ENCODE assay signal across 8 mouse cellular contexts in the genomic region with DNA sequence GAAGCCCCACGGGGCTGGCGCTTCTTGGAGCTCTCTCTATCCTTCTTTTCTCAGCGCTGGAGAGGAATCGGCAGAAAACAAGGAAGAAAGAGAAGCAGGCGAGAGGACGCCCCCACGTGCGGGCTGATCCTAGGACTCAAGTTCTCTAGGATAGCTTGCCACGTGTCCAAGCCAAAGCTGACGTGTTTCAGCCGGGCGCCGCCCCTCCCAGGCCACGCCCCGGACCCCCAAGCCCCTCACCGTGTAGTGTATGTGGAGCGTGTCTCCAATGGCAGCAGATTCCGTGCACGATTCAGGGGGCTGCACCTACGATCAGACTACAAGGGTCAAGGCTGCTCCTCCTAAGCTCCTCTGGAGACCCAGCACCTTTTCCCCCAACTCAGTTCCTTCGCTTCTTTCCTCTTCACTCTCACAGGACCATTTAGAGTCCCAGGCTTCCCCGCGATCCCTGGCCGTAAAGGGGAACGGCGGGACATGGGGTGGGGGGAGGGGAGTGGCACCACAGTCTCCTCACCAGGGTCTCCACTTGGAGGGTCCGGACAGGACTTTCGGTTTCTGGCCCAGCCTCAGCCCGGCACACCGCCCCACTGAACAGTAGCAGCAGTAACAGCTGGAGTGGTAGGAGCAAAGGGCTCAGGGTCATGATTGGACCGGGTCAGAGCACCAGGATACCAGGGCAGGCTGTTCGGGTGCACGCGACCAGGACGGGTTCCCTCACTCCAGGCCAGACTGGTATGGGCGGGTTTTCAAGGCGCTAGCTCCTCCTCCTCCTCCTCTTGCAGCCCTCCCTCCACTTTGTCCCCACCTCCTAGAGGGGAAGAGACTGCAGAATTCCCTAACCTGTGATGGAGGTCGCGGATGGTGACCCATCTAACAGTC. TPM values are rescaled to one million over a fixed set of nuclear protein-coding genes. Genes with fewer than 3 reads are reported as not detected.
DNase-seq lines count a peak whose midpoint lies in the region; ATAC-seq lines count a peak whose summit lies in the region.

Gene Fkbp11 (minus strand): TSS at position 756 of the 879 bp plus-strand sequence.

- WGBS in forebrain, embryonic 10.5 days: under 1% methylated on average over 39 of the region's 39 CpGs

- peak; percentile 38 to 44 for DNase-seq in layer of hippocampus, postnatal 10 days (ENCODE audit: low spot score in 2 of 2)
- no peak for DNase-seq in layer of hippocampus, adult 18-20 months (ENCODE audit: low spot score in 2 of 2)
- DNase-seq in forebrain, embryonic 10.5 days (ENCODE audit: extremely low spot score, low spot score): peak; percentile 76
- peak; percentile 71 to 76 for DNase-seq in heart, postnatal 10 days
- DNase-seq in kidney, postnatal 25 days: peak; percentile 77 to 89
- peak; percentile 25 for DNase-seq in skeletal muscle tissue, adult 2 months (ENCODE audit: low read depth, low spot score)

- H3K36me3 ChIP-seq in forebrain, embryonic 10.5 days (replicated peaks): no peaks in the 10 kb centered on the region

- H3K27me3 ChIP-seq in forebrain, embryonic 10.5 days (ENCODE audit: poor library complexity, severe bottlenecking): peaks cover 70% of the 10 kb centered on the region

- no peaks in the 10 kb centered on the region for H3K9me3 ChIP-seq in forebrain, embryonic 10.5 days

- H3K27ac ChIP-seq in brown adipose tissue, adult 24 weeks (replicated peaks; ENCODE audit: low read depth, low read length): no peak within 1 kb of the TSS
- H3K27ac ChIP-seq in forebrain, embryonic 10.5 days: peak within 1 kb of the TSS; percentile 76

- H3K4me3 ChIP-seq in brown adipose tissue, adult 24 weeks (ENCODE audit: insufficient read depth, low read depth, low read length): peak within 1 kb of the TSS; percentile 61
- peak within 1 kb of the TSS; percentile 62 for H3K4me3 ChIP-seq in forebrain, embryonic 10.5 days

- peak; percentile 71 for ATAC-seq in megakaryocyte, adult 5-6 weeks (ENCODE audit: poor library complexity, severe bottlenecking)

- no peaks in the 10 kb centered on the region for H3K4me1 ChIP-seq in brown adipose tissue, adult 24 weeks (ENCODE audit: control insufficient read depth, insufficient read depth, insufficient read length, low read length)
- H3K4me1 ChIP-seq in forebrain, embryonic 10.5 days: peaks cover 50% of the 10 kb centered on the region

- intact Hi-C loops in heart, postnatal 10 days (cut with DNase I): no loop called here

RNA-seq across cellular contexts. Expression of gene Fkbp11, which starts in this region (rescaled TPM):
- 1 to 10 TPM; 2.2 to 2.6 TPM for total RNA-seq in layer of hippocampus, postnatal 10 days (2021)
- total RNA-seq in layer of hippocampus, adult 18-20 months (2021): 1 to 10 TPM in 1 of 2 experiments, under 1 TPM in 1; 0.97 to 1.4 TPM
- polyA plus RNA-seq in brown adipose tissue, adult 24 weeks (2012; ENCODE audit: insufficient read depth, insufficient read length, missing spikeins): 1.9 TPM in 1 of 2 replicates, not detected in the other
- polyA plus RNA-seq in forebrain, embryonic 10.5 days (2016; fragmentation: Nextera tagmentation; extraction: Ambion mirVana): 16.7 and 17.1 TPM in 2 replicates
- total RNA-seq in heart, postnatal 10 days (2021): 10 to 100 TPM in 1 of 2 experiments, 1 to 10 TPM in 1; 8.1 to 10.2 TPM
- total RNA-seq in megakaryocyte, adult 5-6 weeks (2015): 0.40 TPM in 1 of 2 replicates, not detected in the other
- total RNA-seq in megakaryocyte, adult 5-6 weeks (2017): 0.33 and 1.4 TPM in 2 replicates

Comparison
In these comparisons a context has a peak if more than half of its experiments do, and no peak if none do; other contexts are left out.
1. DNase-seq: peak in layer of hippocampus, postnatal 10 days (2 of 2), forebrain, embryonic 10.5 days (single experiment), heart, postnatal 10 days (2 of 2), kidney, postnatal 25 days (2 of 2) and skeletal muscle tissue, adult 2 months (single experiment); none in layer of hippocampus, adult 18-20 months (0 of 2).